Mouse (Mus musculus) midbrain, embryonic 10.5 days (tissue): ENCODE data around the gene Noxred1. TPM values are rescaled to one million over a fixed set of nuclear protein-coding genes. Genes with fewer than 3 reads are reported as not detected.

Source experiments
- DNase-seq: peaks from one replicate; pipeline ENCODE4 v3.0.0-alpha.2; 2017; ENCODE audit warnings: low spot score
- H3K27ac ChIP-seq: fragments of 300-500 bp; sonication (generic); replicated peaks from 2 replicates; pipeline ENCODE4 v1.5.1; 2016; ENCODE audit warnings: mild to moderate bottlenecking
- H3K27me3 ChIP-seq: fragments of 300-500 bp; sonication (generic); 2 replicates; pipeline ENCODE4 v1.6.1; 2016; ENCODE audit warnings: low read depth, mild to moderate bottlenecking; ENCODE audit not compliant: poor library complexity, severe bottlenecking
- H3K36me3 ChIP-seq: fragments of 300-500 bp; sonication (generic); 2 replicates; pipeline ENCODE4 v1.6.1; 2016; ENCODE audit warnings: mild to moderate bottlenecking, moderate library complexity
- H3K4me1 ChIP-seq: fragments of 300-500 bp; sonication (generic); 2 replicates; pipeline ENCODE4 v1.6.1; 2016
- H3K4me3 ChIP-seq: fragments of 300-500 bp; sonication (generic); 2 replicates; pipeline ENCODE4 v1.5.1; 2016; ENCODE audit warnings: mild to moderate bottlenecking, moderate library complexity
- H3K9me3 ChIP-seq: fragments of 300-500 bp; sonication (generic); replicated peaks from 2 replicates; pipeline ENCODE4 v1.6.1; 2016; ENCODE audit warnings: mild to moderate bottlenecking
- WGBS: fragments of 180-500 bp; shearing (Covaris S2); methylation state at CpG from one replicate; pipeline ENCODE4 v1.1.7; 2016; 5-methylcytosine and 5-hydroxymethylcytosine counted together
- microRNA-seq: library from miRNA; unstranded; fragments of <30 nt; microRNA quantifications from one replicate; pipeline ENCODE4, GENCODE M21; 2017
- polyA plus RNA-seq: library from polyadenylated mRNA; unstranded; fragments of >200 nt; fragmentation: Nextera tagmentation; extraction: Ambion mirVana; gene quantifications from 2 replicates; pipeline ENCODE4 v1.2.1, GENCODE M21; 2016

Noxred1 gene
- polyA plus RNA-seq, 1 experiment from 2014 or later: 0.83 TPM

DNA sequence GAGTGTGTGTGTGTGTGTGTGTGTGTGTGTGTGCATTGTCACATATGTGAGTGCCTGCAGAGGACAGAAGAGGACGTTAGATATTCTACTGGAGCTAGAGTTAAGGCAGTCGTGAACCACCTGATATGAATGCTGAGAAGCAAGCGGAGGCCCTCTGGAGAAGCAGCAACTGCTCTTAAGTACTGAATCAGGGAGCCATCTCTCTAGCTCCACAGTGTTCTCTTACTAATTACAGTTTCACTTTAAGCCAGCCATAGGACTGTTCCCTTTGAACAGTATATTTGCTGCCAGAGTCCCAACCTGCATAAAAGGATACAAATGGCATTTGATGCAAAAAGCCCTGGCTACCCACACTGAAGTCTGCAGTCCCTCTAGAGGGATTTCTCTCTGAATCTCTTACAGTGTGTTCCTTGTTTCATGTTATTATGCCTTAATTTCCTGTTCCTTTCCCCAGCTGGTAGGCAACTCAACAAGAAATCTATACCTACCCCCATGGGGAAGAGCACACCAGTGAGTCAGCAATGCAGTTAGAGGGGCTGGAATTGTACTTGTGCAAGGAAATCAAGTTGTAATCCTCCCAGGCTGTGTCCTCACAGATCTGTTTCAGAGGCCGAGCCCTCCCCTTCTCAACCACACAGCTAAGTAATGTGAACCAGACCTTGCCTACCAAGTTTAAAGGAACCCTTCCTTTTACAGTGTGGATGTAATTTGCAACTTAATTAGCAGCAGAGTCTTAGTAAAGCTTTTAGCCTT is 63.2 kb downstream of the Noxred1 start:
- H3K27ac ChIP-seq: no peak overlapping the region
- H3K9me3 ChIP-seq: no peaks in the 10 kb centered on the region
- 85% methylated on average over 4 of the region's 4 CpGs for WGBS

More for the DNA sequence above, 63.2 kb downstream of the Noxred1 start:
- Histone ChIP-seq H3K36me3 (peaks cover 43% of the 10 kb centered on the region), H3K4me3 (no peak overlapping the region), H3K27me3 (no peaks in the 10 kb centered on the region), H3K4me1 (no peaks in the 10 kb centered on the region)
- no peak for DNase-seq

Small RNAs within 50 kb of the gene (microRNA-seq; reads per million reads assigned to microRNA genes)
- not detected for gene Gm47293

Other genes with a start within 250 kb of the Noxred1 start
- gene Zdhhc22, start 248.3 kb downstream of the Noxred1 start, polyA plus RNA-seq: 0.15 and 0.24 TPM in 2 replicates
- 0.14 and 0.75 TPM in 2 replicates for gene Tmem63c, start 217.4 kb downstream of the Noxred1 start, polyA plus RNA-seq
- gene Ngb, start 136.2 kb downstream of the Noxred1 start, polyA plus RNA-seq: 0.32 and 0.62 TPM in 2 replicates
- 33.0 and 34.3 TPM in 2 replicates for gene Gstz1, start 91.6 kb downstream of the Noxred1 start, polyA plus RNA-seq
- 16.5 and 17.7 TPM in 2 replicates for gene Pomt2, start 90.8 kb downstream of the Noxred1 start, polyA plus RNA-seq
- gene Samd15, start 39.0 kb downstream of the Noxred1 start, polyA plus RNA-seq: 0.66 and 1.4 TPM in 2 replicates
- gene Tmed8, start 38.3 kb downstream of the Noxred1 start, polyA plus RNA-seq: 2.7 and 3.7 TPM in 2 replicates
- 54.8 and 59.6 TPM in 2 replicates for gene Vipas39, start 27.5 kb upstream of the Noxred1 start, polyA plus RNA-seq
- 243 and 272 TPM in 2 replicates for gene Ahsa1, start 27.7 kb upstream of the Noxred1 start, polyA plus RNA-seq
- 0.99 and 1.4 TPM in 2 replicates for gene Ism2, start 61.0 kb upstream of the Noxred1 start, polyA plus RNA-seq
- 50.9 and 57.6 TPM in 2 replicates for gene Sptlc2, start 149.6 kb upstream of the Noxred1 start, polyA plus RNA-seq
- 283 and 318 TPM in 2 replicates for gene Slirp, start 205.2 kb upstream of the Noxred1 start, polyA plus RNA-seq
- 59.6 and 64.2 TPM in 2 replicates for gene Alkbh1, start 205.3 kb upstream of the Noxred1 start, polyA plus RNA-seq
- 159 and 161 TPM in 2 replicates for gene Snw1, start 233.5 kb upstream of the Noxred1 start, polyA plus RNA-seq